Mouse (Mus musculus) cerebellum, postnatal 4 days (tissue): ENCODE measurements around the gene Agap1.

ENCODE experiments used
- DNase-seq, 2 experiments: peaks; one replicate each; pipeline ENCODE4 v3.0.0; 2022; ENCODE audit warnings: low spot score in 2 of 2, mixed read lengths in 1 of 2

Agap1 gene

GRCm38 (mm10) chr1:89576174-89576890 lies 121.7 kb downstream of the Agap1 start:
- DNase-seq, result no peak

- DNase-seq, result peak in 1 of 2 experiments; percentile 56
Measured at GRCm38 (mm10) chr1:89576985-89577384, 122.4 kb downstream of the Agap1 start.

GRCm38 (mm10) chr1:89580031-89580998 lies 125.7 kb downstream of the Agap1 start:
- DNase-seq, result peak; percentile 54 to 86

GRCm38 (mm10) chr1:89580999-89581765 lies 126.6 kb downstream of the Agap1 start:
- DNase-seq, result peak in 1 of 2 experiments; percentile 67

- DNase-seq, result no peak
Measured at GRCm38 (mm10) chr1:89581766-89582125, 127.1 kb downstream of the Agap1 start.

DNA sequence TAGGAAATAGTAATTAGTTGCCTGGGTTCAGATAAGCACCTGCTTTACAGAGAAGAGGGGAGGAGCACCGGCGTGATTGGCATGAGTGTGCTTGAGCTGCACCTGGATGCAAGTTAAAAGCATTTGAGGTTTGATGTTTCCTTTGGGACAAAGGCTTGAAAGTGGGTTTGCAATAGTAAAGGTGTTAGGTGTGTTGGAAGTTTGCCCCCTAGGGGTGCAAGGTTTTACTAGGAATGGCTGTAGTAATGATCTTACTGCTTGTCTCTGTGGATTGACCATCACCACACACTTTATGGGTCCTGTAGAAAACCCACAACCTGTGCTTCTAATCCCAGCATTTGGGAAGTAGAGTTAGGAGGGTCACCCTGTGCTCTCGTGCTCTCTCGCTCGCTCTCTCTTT lies 128.8 kb downstream of the Agap1 start:
- DNase-seq, result no peak

GRCm38 (mm10) chr1:89586991-89587683 lies 132.5 kb downstream of the Agap1 start:
- no peak for DNase-seq

- DNase-seq, result no peak
Measured at GRCm38 (mm10) chr1:89588154-89588553, 133.5 kb downstream of the Agap1 start.

- no peak for DNase-seq
Measured at GRCm38 (mm10) chr1:89590994-89591393, 136.4 kb downstream of the Agap1 start.

DNA sequence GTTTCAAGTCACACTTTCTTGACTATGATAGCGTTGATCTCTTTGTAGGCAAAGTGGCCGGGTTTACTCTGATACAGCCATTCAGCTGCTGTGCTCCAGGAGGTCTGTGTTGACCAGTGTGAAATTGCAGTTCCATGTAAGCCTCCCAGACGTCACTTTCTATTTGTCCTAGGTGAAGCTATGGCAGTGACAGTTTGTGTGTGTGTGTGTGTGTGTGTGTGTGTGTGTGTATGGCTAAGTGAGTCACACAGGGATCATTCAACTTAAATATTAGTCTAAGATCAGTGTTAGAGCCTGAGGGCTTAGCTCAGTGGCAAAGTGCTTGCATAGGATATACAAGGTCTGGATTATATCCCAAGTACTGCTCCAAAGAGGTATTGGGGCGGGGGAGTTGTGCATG lies 138.6 kb downstream of the Agap1 start:
- no peak for DNase-seq

GRCm38 (mm10) chr1:89594999-89595398 lies 140.4 kb downstream of the Agap1 start:
- DNase-seq, result no peak

DNA sequence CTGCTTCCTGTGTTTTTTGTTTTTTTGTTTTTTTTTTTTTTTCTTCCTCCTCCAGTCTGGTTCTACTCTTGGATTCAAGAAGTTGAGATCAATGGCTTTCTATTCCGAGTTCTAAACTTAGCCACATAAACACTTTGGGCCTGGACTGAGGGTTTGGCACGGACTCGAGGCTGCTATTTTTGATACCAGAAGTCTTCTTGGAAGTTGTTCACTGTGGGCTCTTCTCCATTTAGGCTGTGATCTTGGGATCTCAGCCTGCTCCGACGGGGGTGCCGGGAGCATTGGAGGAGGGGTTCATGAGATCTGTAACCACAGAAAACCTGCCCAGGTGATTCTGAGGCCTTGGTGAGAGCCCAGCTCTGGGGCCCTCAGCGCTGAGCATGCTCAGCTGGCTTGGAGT lies 140.8 kb downstream of the Agap1 start:
- DNase-seq, result no peak

DNA sequence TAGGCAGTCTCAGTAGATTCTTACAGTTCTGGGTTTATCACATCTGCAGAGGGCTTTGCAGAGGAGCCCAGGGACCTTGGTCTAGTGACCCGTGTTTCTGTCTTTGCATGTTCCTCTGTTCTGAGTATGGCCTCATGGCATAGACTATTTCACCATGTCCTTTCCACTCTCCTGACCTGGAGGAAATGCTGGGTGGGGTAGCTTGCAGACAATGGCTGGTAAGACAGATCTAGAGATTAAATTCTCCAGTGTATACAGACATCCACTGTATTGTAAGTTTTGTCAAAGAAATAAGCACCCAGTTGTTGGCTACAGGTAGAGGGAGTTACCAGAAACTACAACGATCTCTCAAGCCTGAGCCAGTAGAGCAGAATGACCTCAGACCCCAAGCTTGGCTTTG lies 141.6 kb downstream of the Agap1 start:
- no peak for DNase-seq

DNA sequence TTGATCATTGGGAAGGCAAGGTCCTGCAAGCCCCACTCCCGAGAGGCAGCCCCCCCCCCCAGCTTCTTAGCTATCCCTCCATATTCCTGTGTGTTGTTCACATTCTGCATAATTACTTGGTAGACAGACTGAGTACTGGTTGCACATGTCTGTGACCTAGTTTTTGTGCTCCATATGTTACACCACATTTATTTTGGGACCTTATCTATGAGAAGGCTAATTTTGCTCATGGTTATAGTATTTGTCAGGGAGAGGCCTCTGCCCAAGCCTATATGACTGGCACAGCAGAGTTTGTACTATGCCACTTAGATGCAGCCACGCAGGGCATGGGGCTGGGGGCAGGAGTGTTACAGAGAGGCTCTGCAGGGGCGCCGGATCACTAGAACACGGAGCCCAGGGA lies 144.3 kb downstream of the Agap1 start:
- DNase-seq, result no peak

DNA sequence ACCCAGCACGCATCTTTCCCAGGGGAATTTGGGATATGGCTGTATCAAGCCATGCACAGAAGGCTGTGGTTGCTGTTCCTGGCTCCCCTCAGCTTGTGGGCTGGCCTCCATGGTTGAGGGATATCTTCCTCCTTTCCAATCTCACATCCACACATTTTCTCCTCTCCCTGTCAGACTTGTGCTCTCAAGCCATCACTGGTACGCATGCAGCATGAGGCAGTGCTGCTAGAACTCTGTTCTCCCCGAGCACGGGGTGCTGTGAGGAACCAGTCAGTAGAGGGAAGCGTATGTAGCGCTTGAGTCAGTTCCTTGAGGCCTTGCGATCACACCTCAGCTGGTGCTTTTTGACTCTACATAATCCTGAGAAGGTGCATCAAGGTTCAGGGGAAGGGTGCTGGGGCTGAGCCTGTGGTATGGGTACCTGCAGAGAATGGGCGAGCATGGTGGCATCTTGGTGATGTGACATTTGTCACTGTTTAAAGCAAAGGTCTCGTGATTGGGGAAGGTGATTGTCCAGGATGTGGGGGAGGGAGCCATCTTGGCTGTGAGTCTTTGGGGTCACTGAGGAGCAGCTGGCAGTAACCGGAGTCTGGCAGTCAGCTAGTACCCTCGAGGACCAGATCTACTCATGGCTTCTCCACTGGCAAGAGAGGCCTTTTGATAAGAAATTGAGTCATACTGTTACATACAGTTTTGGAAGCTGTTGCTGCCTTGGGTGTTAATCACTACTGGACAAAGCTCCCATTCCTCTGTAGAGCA lies 145.6 kb downstream of the Agap1 start:
- no peak for DNase-seq

DNA sequence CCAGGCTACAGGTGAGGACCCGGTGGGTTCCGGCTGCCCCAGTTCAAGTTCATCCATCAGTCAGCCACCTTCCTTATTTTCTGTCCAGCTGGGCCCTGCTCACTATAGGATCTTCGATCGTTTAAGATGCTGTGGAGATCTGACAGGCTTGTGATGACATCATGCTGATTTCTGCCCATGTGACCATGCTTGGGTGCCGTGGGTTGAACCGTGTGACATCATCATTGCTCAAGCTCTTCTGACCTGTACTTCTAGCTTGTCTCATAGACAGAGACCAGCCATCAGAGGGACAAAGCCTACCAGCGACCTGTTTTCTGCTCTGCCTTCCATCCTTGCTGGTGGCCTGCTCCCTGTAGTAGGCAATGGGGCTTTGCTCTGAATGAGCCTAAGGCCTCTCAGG lies 146.7 kb downstream of the Agap1 start:
- no peak for DNase-seq

- no peak for DNase-seq
Measured at GRCm38 (mm10) chr1:89602879-89603278, 148.3 kb downstream of the Agap1 start.

DNA sequence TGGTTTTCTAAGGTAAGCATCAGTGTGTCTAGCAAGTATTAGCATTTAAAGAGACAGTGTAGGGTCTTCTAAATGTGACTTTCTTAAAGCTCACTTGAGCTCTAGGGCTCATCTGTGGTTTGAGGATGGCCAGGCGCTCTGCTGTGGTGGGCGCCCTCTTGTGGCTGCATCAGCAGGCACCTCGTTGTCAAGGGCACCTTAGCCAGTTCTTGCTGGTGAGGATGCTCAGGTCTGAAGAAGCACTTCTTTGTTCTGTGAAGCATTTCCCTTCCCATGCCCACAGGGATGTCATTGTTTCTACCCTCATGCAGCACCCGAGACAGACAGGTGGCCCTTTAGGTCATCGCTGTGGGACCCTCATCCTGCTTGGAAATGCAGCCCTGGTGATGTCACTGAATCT lies 152.0 kb downstream of the Agap1 start:
- DNase-seq, result peak; percentile 62 to 78

DNA sequence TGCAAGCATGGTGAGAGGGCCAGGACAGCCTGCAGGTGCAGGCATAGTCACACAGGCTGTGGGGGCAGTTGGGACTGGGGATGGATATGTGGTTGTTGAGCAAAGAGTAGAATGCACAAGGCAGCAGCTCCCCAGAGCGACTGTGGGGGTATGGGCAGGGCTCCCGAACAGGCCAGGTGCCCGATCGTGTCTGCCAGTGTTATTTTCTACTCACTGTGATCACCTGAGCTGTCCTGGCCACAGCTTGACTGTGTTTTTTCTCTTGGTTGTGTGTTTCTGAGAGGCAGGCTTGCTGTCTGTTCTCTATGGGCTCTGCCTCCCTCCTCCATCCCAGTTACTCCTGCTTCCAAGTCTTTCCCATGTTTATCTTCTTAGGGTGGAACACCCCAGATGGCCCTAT lies 154.2 kb downstream of the Agap1 start:
- no peak for DNase-seq

DNA sequence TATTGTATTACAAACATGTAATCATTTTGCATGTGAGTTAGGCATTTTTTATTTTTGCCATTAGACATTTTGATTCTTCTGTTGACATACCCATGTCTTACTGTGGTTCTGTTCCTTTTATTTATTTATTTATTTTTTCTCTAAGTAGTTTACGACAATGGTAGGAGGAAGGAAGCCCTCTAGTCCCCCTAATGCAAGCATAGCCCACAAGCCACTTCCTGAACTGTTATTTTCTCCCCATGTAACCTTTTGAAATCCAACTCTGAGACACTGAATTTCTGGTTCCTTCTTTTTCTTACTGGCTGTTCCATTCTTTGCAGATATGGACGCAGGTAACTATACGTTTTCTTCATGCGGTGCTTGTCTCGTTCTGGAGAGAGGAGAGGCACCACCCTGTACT lies 155.4 kb downstream of the Agap1 start:
- no peak for DNase-seq

DNA sequence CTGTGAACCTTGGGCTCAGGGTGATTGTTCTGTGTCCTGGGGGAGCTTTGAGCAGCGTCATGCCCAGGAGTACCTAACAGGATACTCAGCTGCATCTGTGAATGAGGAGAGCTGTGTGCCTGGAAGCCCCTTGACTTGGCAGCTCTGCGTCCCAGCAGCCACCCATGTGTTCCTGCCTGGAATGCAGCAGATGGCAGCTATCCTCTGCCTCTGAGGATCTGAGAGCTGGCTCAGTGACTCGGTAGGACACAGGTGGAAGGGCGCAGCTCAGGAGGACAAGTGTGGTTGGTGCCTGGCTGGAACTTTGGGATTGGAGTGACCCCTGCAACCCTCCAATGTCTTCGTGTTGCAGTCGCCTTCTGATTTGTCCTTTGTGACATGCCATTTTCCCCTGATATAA lies 156.9 kb downstream of the Agap1 start:
- no peak for DNase-seq
